Mouse (Mus musculus) thymus, adult 2 months (tissue): ENCODE measurements around the gene Myh3. TPM values are rescaled to one million over a fixed set of nuclear protein-coding genes. Genes with fewer than 3 reads are reported as not detected.
"Not testable (repeated sequence)": the region's sequence is repeated elsewhere in the genome, so short reads cannot be mapped to it uniquely, and the experiment has no call there.

ENCODE experiments used
- DNase-seq: peaks from one replicate; pipeline ENCODE4 v3.0.0; 2021
- H3K27ac ChIP-seq: fragments of 200-500 bp; 2 replicates; pipeline ENCODE4 v1.5.1; 2012; ENCODE audit warnings: low read length, control low read depth; ENCODE audit not compliant: control insufficient read depth, insufficient read depth
- H3K27me3 ChIP-seq: fragments of 200-500 bp; 2 replicates; pipeline ENCODE4 v1.6.1; 2012; ENCODE audit warnings: mild to moderate bottlenecking, low read length, moderate library complexity, mixed read lengths; ENCODE audit not compliant: control insufficient read depth, insufficient read depth
- H3K36me3 ChIP-seq: fragments of 200-500 bp; 2 replicates; pipeline ENCODE4 v1.6.1; 2012; ENCODE audit warnings: mild to moderate bottlenecking, low read length, moderate library complexity; ENCODE audit not compliant: control insufficient read depth, insufficient read depth
- H3K4me1 ChIP-seq: fragments of 200-500 bp; replicated peaks from 2 replicates; pipeline ENCODE4 v1.6.1; 2012; ENCODE audit warnings: low read length; ENCODE audit not compliant: control insufficient read depth, insufficient read depth
- H3K4me3 ChIP-seq: fragments of 200-500 bp; 2 replicates; pipeline ENCODE4 v1.5.1; 2012; ENCODE audit warnings: mild to moderate bottlenecking, low read length, control low read depth, moderate library complexity; ENCODE audit not compliant: control insufficient read depth, insufficient read depth
- CTCF ChIP-seq: fragments of 200-500 bp; IDR thresholded peaks from 2 replicates; pipeline ENCODE4 v1.5.1; 2012; ENCODE audit warnings: mild to moderate bottlenecking, control low read depth, low read length, moderate library complexity, borderline replicate concordance; ENCODE audit not compliant: control insufficient read depth, poor library complexity, insufficient read depth; ENCODE audit errors: extremely low read depth
- POLR2A ChIP-seq: fragments of 200-500 bp; IDR thresholded peaks from 2 replicates; pipeline ENCODE4 v1.6.1; 2012; ENCODE audit warnings: mild to moderate bottlenecking, low read length, control low read depth, moderate library complexity; ENCODE audit not compliant: control insufficient read depth, poor library complexity, insufficient read depth; ENCODE audit errors: extremely low read depth
- WGBS: fragments of 180-500 bp; shearing (Covaris S2); methylation state at CpG from one replicate; pipeline ENCODE4 v1.1.7; 2018; 5-methylcytosine and 5-hydroxymethylcytosine counted together
- polyA plus RNA-seq: library from polyadenylated mRNA; depleted of rRNA; stranded (reverse); fragments of >200 nt; gene quantifications from 2 replicates; pipeline ENCODE4 v1.2.3, GENCODE M21; 2012

The Myh3 gene
- polyA plus RNA-seq, 1 experiment, result 0.18 TPM

DNA sequence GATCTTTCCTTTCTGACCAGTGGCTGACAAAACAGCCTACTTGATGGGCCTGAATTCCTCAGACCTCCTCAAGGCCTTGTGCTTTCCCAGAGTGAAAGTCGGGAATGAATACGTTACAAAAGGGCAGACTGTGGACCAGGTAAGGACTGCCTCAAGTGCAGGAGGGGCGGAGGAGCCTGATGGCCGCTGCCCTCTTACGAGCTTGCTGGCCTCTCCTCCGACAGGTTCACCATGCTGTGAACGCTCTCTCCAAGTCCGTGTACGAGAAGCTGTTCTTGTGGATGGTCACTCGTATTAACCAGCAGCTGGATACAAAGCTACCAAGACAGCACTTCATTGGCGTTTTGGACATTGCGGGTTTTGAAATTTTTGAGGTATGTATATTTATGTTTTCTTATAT is 9.1 kb downstream of the Myh3 start:
- H3K27me3 ChIP-seq, result no peaks in the 10 kb centered on the region
- H3K4me3 ChIP-seq, result no peak overlapping the region
- 88% methylated on average over 12 of the region's 12 CpGs for WGBS
- no peaks in the 10 kb centered on the region for H3K4me1 ChIP-seq
- DNase-seq, result no peak
- no peak overlapping the region for H3K27ac ChIP-seq
- TF ChIP-seq POLR2A (no peak), CTCF (no peak)
- H3K36me3 ChIP-seq, result no peaks in the 10 kb centered on the region

- H3K27ac ChIP-seq, H3K4me1 ChIP-seq, H3K36me3 ChIP-seq, H3K4me3 ChIP-seq, H3K27me3 ChIP-seq, DNase-seq: not testable (repeated sequence)
- 91% methylated on average over 12 of the region's 12 CpGs for WGBS
These were observed 14.3 kb downstream of the Myh3 start for GRCm38 (mm10) chr11:67092354-67092753.

DNA sequence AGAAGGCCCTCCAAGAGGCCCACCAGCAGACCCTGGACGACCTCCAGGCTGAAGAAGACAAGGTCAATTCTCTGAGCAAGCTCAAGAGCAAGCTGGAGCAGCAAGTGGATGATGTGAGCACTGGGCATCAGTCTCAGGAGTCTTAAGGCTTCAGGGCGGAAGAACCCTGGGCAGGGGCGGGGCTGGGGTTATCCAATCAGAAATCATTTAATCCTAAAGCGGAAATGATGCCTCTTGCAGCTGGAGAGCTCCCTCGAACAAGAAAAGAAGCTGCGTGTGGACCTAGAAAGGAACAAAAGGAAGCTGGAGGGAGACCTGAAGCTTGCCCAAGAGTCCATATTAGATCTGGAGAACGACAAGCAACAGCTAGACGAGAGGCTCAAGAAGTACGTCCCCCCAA is 15.1 kb downstream of the Myh3 start:
- Histone ChIP-seq H3K4me1 (no peaks in the 10 kb centered on the region), H3K27me3 (no peaks in the 10 kb centered on the region), H3K4me3 (no peak overlapping the region), H3K27ac (no peak overlapping the region), H3K36me3 (no peaks in the 10 kb centered on the region)
- TF ChIP-seq POLR2A (no peak), CTCF (no peak)
- DNase-seq, result no peak
- WGBS, result 80% methylated on average over 9 of the region's 9 CpGs

DNA sequence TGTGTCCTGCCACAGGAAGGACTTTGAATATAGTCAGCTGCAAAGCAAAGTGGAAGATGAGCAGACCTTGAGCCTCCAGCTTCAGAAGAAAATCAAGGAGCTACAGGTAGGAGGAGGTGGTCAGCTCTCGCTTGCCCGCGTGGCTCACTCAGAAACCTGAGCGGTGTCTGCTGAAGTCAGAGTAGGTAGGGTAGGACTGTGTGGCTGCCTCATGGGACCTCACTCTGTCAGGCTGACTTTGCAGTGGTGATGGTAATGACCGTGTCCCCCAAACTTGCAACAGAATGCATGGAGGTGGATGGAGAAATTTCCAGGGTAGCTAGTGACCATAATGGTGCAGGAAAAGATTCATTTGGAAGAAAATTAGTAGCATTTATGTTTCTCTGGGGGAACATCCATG is 15.6 kb downstream of the Myh3 start:
- WGBS, result 98% methylated on average over 5 of the region's 5 CpGs
- no peak overlapping the region for H3K4me3 ChIP-seq
- H3K27me3 ChIP-seq, result no peaks in the 10 kb centered on the region
- H3K27ac ChIP-seq, result no peak overlapping the region
- no peaks in the 10 kb centered on the region for H3K36me3 ChIP-seq
- TF ChIP-seq POLR2A (no peak), CTCF (no peak)
- no peak for DNase-seq
- no peaks in the 10 kb centered on the region for H3K4me1 ChIP-seq

DNA sequence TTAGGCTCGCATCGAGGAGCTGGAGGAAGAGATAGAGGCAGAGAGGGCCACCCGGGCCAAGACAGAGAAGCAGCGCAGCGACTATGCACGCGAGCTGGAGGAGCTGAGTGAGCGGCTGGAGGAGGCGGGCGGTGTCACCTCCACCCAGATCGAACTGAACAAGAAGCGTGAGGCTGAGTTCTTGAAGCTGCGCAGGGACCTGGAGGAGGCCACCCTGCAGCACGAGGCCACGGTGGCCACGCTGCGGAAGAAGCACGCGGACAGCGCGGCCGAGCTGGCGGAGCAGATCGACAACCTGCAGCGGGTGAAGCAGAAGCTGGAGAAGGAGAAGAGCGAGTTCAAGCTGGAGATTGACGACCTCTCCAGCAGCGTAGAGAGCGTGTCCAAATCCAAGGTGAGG is 16.4 kb downstream of the Myh3 start:
- WGBS, result 72% methylated on average over 29 of the region's 29 CpGs
- no peak for TF ChIP-seq POLR2A
- TF ChIP-seq CTCF, result no peak

DNA sequence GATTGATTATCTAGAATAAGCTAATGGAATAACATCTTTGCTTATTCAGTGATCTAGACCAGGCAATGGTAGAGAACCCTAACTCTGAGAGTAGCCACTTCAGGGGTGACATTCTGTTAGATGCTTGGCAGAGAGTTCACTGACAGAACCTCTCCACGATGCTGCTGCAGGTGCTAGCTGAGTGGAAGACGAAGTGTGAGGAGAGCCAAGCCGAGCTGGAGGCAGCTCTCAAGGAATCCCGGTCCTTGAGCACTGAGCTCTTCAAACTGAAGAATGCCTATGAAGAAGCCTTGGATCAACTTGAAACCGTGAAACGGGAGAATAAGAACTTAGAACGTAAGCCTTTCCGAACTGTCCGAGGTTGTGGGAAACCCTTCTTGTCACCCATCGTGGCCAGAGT is 19.6 kb downstream of the Myh3 start:
- H3K36me3 ChIP-seq, result no peaks in the 10 kb centered on the region
- no peaks in the 10 kb centered on the region for H3K27me3 ChIP-seq
- H3K27ac ChIP-seq, result no peak overlapping the region
- WGBS, result 96% methylated on average over 10 of the region's 10 CpGs
- TF ChIP-seq POLR2A, result no peak
- no peak for TF ChIP-seq CTCF
- H3K4me3 ChIP-seq, result no peak overlapping the region
- DNase-seq, result no peak
- no peaks in the 10 kb centered on the region for H3K4me1 ChIP-seq

More for the DNA sequence above, 16.4 kb downstream of the Myh3 start:
- no peaks in the 10 kb centered on the region for H3K4me1 ChIP-seq
- no peak overlapping the region for H3K27ac ChIP-seq
- no peak for DNase-seq
- H3K4me3 ChIP-seq, result no peak overlapping the region
- H3K27me3 ChIP-seq, result no peaks in the 10 kb centered on the region
- no peaks in the 10 kb centered on the region for H3K36me3 ChIP-seq

GRCm38 (mm10) chr11:67098427-67098826 is 20.3 kb downstream of the Myh3 start:
- H3K27ac ChIP-seq, result no peak overlapping the region
- TF ChIP-seq POLR2A (no peak), CTCF (no peak)
- no peak overlapping the region for H3K4me3 ChIP-seq
- no peak for DNase-seq
- H3K36me3 ChIP-seq, result no peaks in the 10 kb centered on the region
- no peaks in the 10 kb centered on the region for H3K4me1 ChIP-seq
- no peaks in the 10 kb centered on the region for H3K27me3 ChIP-seq
- 86% methylated on average over 11 of the region's 11 CpGs for WGBS

GRCm38 (mm10) chr11:67099241-67099640 is 21.1 kb downstream of the Myh3 start:
- Histone ChIP-seq H3K36me3 (no peaks in the 10 kb centered on the region), H3K4me1 (no peaks in the 10 kb centered on the region), H3K27me3 (no peaks in the 10 kb centered on the region), H3K27ac (no peak overlapping the region), H3K4me3 (no peak overlapping the region)
- no peak for DNase-seq
- TF ChIP-seq CTCF (no peak), POLR2A (no peak)
- 94% methylated on average over 16 of the region's 16 CpGs for WGBS
